Mouse (Mus musculus) layer of hippocampus, adult 9-11 months (tissue): Measurements from ENCODE around the gene Slc2a4.
"Not testable (repeated sequence)": the region's sequence is repeated elsewhere in the genome, so short reads cannot be mapped to it uniquely, and the experiment has no call there.

Source experiments
- DNase-seq: peaks from one replicate; pipeline ENCODE4 v3.0.0; 2022

The Slc2a4 gene

GRCm38 (mm10) chr11:69938401-69938979 lies 9.5 kb downstream of the Slc2a4 start:
- DNase-seq, result no peak

DNA sequence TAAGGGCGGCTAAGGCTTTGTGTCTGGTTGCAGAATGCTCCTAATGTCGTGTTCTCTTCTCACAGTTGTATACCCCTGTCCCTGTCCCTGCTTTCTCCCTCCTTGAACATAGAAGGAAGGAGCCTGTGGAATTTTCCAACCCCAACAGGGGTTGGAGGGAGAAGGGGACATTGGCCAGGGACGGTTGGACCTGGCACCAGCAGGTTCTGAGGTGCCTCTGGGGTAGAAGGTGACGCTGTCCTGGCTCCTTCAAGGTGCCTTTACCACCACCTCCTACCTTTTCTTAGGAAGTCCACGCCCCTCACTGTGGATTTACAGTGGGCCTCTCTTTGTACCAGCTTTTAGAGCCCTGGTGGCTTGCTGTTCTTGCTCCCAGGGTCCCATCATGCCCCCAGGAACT lies 10.2 kb downstream of the Slc2a4 start:
- no peak for DNase-seq

GRCm38 (mm10) chr11:69937385-69937784 lies 10.6 kb downstream of the Slc2a4 start:
- no peak for DNase-seq

DNA sequence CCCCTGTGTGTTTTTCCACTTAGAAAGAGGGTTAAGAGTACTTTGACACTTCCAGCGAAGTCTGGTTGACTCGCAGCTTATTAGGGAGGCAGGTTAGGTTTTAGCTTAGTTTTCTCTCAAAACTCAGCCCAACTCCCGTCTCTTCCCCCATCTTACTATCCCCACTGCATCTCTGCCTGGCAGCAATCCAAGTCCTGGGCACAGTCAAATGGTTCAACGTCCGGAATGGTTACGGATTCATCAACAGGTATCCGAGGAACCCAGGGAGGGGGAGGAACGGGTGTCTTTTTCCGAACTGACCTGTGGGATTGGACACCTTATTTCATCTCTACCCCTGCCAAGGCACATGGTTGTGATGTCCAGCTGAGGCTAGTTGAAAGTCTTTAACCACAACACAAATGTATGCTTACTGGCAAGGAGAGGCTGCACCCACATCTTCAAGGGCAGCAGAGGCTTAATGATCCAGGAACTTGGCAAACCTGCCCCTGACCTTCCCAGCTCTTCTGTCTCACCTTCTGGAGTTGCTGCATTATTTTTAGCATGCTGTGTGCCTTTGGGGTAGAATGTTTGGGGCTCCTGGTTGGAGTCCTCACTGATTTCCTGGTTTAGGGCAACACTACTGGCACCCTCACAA lies 11.2 kb downstream of the Slc2a4 start:
- no peak for DNase-seq

GRCm38 (mm10) chr11:69936156-69936555 lies 11.8 kb downstream of the Slc2a4 start:
- no peak for DNase-seq

GRCm38 (mm10) chr11:69935137-69935879 lies 12.7 kb downstream of the Slc2a4 start, which contains the start of gene Ybx2:
Gene Ybx2, plus strand, starts transcription at chr11:69935796.
- DNase-seq, result peak; percentile 85

GRCm38 (mm10) chr11:69934681-69935080 lies 13.3 kb downstream of the Slc2a4 start:
- DNase-seq, result no peak

DNA sequence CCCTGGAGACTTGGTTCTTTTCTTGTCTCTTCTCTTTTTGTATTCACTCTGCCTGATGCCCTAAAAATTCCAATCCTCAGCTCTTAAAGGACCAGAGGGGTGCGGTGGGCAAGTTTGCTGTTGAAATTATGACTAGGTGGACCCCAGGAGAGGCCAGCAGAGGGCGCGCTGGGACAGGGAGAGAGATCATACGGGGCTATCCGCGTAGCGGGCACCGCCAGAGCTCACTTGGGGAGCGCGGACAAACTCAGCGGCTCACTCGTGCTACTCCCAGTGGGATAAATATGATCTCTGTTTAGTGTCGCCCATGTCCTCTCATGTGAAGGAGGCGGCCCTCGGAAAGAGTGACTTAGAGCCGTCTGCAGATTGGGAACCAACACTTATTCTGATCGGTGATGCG lies 13.8 kb downstream of the Slc2a4 start:
- DNase-seq, result peak; percentile 79

DNA sequence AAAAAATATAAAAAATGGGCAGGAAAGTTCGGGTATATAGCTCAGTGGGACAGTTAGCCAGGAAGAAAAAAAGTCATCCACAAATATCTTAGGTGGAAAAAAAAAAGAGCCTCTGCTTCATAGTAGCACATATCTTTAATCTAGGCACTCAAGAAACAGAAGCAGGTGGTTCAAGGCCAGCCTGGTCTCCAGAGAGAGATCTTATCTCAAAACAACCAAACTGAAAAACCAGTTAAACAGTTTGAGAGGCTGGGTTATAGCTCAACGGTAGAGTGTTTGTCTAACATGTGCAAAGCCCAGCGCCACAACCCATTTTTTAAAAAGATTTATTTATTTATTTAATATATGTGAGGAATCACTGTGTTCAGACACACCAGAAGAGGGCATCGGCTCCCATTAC lies 14.9 kb downstream of the Slc2a4 start:
- no peak for DNase-seq

DNA sequence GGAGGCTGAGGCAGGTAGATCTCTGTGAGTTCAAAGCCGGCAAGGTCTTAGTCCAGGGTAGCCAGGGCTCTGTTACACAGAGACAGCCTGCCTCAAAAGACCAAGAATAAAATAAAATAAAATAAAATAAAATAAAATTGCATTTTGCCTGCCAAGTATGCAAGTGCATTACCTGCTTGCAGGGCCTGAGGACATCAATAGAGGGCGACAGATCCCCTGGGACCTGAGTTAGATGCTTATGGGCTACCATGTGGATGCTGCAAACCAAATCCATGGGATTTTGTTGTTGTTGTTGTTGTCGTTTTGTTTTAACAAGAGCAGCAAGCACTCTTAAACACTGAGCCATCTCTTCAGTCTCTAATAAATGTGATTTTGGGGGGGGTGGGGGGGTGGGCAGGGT lies 15.7 kb downstream of the Slc2a4 start:
- DNase-seq, result no peak

DNA sequence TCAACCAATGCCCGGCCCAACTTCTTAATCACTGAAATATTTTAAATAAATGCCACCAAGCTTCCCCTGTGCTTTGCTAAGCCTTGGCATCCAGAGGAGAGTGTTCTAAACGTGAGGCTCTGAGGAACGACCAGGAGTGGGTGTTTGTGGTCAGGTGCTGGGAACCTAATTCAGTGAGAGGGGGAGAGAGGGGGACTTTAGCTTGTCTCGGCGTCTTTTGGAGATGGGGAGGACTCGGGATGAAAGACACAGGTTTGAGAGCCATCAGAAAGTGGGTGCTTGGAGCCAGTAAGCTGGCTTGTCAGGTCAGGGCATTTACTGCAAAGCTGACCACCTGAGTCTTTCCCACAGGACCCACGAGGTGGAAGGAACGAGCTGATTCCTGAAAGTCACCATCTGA lies 16.2 kb downstream of the Slc2a4 start:
- no peak for DNase-seq

GRCm38 (mm10) chr11:69930967-69931537 lies 16.9 kb downstream of the Slc2a4 start:
- DNase-seq, result no peak

DNA sequence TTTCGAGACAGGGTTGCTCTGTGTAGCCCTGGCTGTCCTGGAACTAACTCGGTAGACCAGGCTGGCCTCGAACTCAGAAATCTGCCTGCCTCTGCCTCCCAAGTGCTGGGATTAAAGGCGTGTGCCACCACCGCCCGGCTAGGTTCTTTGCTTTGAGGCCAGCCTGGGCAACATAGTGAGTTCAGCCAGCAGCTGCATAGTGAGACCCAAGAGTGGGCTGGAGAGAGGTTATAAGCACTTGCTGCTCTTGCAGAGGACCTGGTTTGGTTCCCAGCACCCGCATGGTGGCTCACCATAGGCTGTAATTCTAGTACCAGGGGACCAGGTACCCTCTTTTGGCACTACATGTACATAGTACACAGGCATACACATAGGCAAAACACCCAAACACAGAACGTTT lies 17.8 kb downstream of the Slc2a4 start:
- not testable (repeated sequence) for DNase-seq

- DNase-seq, result no peak
These were observed 18.3 kb downstream of the Slc2a4 start for GRCm38 (mm10) chr11:69929712-69930111.

DNA sequence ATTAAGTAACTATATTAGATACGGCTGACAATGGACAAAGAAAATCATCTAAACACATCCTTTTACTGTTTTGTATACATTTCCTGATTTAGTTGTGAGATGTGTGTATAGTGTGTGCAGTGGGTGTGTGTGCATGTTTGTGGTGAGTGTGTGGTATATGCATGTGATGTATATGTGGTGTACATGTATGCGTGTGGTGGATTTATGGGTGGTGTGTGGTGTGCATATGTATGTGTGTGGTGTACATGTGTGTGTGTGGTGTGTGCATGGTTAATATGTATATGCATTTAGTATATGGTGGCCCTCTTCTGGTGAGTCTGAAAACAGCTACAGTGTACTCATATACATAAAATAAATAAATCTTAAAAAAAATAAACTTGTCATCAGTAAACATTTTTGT lies 20.5 kb downstream of the Slc2a4 start:
- no peak for DNase-seq

- no peak for DNase-seq
These were observed 25.2 kb downstream of the Slc2a4 start for GRCm38 (mm10) chr11:69922796-69923195.

DNA sequence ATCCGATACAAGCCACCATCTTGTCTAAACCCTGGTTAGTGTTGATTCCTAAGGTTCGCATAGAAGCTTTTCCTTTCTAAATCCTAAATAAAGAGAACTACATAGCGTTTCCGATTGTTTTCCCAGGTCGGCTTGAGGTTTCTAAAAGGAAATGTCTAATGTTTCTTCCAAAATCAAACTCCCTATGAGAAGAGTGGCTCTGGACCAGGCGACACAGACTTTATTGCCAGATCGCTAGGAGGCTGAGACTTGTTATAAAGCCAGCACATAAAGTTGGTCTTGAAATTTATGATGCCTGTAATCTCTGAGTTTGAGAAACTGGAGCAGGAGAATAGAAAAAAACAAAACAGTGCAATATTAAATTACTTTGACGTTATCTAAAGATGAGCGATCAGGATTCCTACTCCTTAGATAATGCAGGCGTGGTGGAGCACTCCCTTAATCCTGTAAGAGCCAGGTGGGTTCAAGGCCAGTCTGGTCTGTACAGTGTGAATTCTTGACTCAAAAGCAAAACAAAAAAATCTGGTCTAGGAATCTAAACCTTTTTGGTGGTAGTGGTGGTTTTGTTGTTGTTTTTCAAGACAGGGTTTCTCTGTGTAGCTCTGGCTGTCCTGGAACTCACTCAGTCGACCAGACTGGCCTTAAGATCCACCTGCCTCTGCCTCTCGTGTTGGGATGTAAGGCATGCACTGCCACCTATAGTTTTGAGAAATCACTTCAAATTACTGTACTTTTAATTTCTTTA lies 25.8 kb downstream of the Slc2a4 start:
- no peak for DNase-seq

DNA sequence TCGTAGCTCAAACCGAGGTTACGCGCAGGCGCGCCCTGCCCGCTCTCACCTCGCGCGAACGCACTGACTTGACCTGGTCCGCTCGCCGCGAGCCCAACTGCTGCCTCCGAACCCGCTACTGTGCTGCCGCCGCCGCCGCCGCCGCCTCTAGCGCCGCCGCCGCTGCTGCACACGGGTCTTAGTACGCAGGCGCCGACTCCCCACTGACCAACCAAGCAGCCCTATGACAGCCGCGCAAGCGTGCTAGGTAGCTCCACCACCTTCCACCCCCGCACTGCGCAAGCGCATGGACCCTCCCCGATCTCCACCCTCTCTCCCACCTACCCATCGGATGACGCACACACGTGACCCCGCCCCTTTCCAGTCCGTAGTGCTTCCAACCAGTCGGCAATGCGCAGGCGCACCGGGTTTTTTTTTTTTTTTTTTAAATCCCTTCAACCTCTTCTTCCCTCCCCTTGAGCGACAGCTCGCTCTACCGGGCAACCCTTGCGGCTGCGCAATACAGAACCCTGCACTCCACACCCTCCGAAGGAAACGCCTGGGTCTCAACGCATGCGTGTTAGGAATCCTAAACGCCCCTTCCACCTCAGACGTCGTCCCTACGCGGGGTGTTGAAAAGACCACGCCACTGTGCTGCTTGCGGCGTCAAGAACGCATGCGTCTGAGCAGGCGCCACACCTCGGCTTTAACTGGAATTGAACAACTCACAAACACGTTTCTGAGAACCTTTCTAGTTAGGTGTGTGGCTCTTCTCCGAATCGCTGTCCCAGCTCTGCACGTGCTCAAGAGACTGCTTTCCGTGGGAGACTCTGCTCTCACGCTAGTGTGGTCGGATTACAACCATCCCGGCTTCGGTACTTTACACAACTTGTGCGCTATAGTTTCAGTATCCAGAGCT lies 26.6 kb downstream of the Slc2a4 start, which contains the start of gene Eif5a:
TSS of gene Eif5a (minus strand) at position 845 of the 898 bp plus-strand sequence.
- DNase-seq, result peak; percentile 100

DNA sequence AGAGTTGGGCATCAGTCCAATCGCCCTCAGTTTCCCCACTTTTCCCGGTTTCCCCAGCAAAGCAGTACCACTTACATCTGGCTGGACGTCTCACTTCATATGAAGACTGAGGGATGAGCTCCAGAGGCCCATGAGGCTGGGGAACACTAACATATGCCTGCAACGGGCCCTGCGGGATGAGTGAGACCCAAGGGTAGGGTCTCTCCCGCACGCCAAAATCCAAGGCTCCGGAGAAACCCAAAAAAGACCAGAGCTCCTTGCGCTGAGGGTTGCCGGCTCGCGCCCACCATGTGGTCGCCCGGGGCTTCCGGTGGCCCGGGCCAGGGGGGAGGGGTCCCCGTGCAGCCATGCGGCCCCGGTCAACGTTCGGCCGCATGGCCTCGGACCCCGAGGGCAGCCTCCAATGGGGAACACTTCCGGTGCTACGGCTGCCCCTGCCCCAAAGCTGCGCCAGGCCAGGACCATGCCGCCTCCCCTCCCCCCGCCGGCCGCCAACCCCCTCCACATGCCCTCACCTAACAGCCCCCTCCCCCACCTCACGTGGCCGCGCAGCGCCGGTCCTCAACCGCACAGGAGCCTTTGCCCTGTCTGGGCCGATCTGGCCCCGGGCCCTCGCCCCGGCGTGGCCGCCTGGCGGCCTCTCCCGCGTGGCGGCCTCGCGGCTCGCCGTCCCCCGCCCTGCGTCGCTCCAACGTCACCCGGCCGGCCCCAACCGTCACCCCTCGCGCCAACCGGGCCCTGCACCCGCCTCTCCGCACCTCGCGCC lies 27.5 kb downstream of the Slc2a4 start:
- peak; percentile 49 for DNase-seq

DNA sequence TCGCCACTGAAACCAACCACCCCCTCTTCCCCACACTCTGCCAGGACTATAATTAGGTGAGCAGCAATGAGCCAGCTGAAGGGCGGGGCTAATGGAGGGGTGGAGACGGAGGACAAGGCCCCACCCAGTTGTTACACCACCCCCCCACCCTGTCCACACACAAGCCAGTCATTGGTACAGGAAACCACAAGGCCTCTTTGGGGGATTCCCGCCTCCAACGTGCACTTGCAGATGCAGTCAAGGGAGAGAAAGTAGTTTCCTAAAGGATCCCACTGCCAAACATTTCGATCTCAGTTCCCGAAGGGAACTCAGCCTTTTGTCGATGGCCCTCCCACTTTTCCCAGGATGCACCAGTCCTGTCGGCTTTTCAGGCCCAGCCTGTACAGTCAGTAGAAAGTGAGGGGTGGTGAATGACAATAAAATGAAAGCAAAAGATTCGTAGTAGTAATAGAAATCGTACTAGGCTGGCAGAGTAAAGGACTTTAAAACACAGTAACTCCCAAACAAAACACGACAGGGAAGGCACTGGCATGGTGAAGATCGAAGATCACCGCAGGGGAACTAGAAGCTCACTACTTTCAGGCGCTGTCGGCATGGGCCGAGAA lies 28.2 kb downstream of the Slc2a4 start:
- peak; percentile 64 for DNase-seq

- DNase-seq, result no peak
These were observed 28.9 kb downstream of the Slc2a4 start for GRCm38 (mm10) chr11:69919053-69919452.
